Mouse (Mus musculus) neural tube, embryonic 11.5 days (tissue): Measurements from ENCODE around the gene Pbp2. TPM values are rescaled to one million over a fixed set of nuclear protein-coding genes. Genes with fewer than 3 reads are reported as not detected.

Experiments used
- ATAC-seq: fragments of 200-750 bp; cut with Nextera tagmentation; 2 replicates; pipeline ENCODE4 v1.8.0; 2017; ENCODE audit warnings: moderate number of reproducible peaks, mild to moderate bottlenecking, moderate TSS enrichment, moderate library complexity; ENCODE audit not compliant: insufficient read depth, low FRiP score, low TSS enrichment
- DNase-seq: peaks from one replicate; pipeline ENCODE4 v3.0.0-alpha.2; 2015; ENCODE audit warnings: low spot score
- H3K27ac ChIP-seq: fragments of 300-500 bp; sonication (generic); 2 replicates; pipeline ENCODE4 v1.5.1; 2014; ENCODE audit warnings: low read depth, mild to moderate bottlenecking, low read length
- H3K27me3 ChIP-seq: fragments of 300-500 bp; sonication (generic); 2 replicates; pipeline ENCODE4 v1.6.1; 2014; ENCODE audit warnings: mild to moderate bottlenecking, low read length, mixed read lengths; ENCODE audit not compliant: control insufficient read depth, insufficient read depth
- H3K36me3 ChIP-seq: fragments of 300-500 bp; sonication (generic); 2 replicates; pipeline ENCODE4 v1.6.1; 2014; ENCODE audit warnings: mild to moderate bottlenecking, low read length, moderate library complexity, mixed read lengths; ENCODE audit not compliant: control insufficient read depth, insufficient read depth
- H3K4me1 ChIP-seq: fragments of 300-500 bp; sonication (generic); 2 replicates; pipeline ENCODE4 v1.6.1; 2014; ENCODE audit warnings: low read length, mixed read lengths; ENCODE audit not compliant: control insufficient read depth, insufficient read depth
- H3K4me2 ChIP-seq: fragments of 300-500 bp; sonication (generic); 2 replicates; pipeline ENCODE4 v1.6.1; 2014; ENCODE audit warnings: low read depth, mild to moderate bottlenecking, moderate library complexity
- H3K4me3 ChIP-seq: fragments of 300-500 bp; sonication (generic); 2 replicates; pipeline ENCODE4 v1.5.1; 2014; ENCODE audit warnings: low read depth, low read length
- H3K9ac ChIP-seq: fragments of 300-500 bp; sonication (generic); 2 replicates; pipeline ENCODE4 v1.6.1; 2014; ENCODE audit warnings: mild to moderate bottlenecking, low read length
- H3K9me3 ChIP-seq: fragments of 300-500 bp; sonication (generic); 2 replicates; pipeline ENCODE4 v1.6.1; 2016; ENCODE audit warnings: low read length; ENCODE audit not compliant: control insufficient read depth
- WGBS: fragments of 180-500 bp; shearing (Covaris S2); extraction: QIAGEN DNeasy Blood & Tissue Kit; methylation state at CpG from one replicate; pipeline ENCODE4 v1.1.7; 2014; 5-methylcytosine and 5-hydroxymethylcytosine counted together
- polyA plus RNA-seq: library from polyadenylated mRNA; unstranded; fragments of >200 nt; fragmentation: Nextera tagmentation; extraction: Ambion mirVana; gene quantifications from 2 replicates; pipeline ENCODE4 v1.2.1, GENCODE M21; 2014

Pbp2 gene
- not detected in 2 replicates for polyA plus RNA-seq

DNA sequence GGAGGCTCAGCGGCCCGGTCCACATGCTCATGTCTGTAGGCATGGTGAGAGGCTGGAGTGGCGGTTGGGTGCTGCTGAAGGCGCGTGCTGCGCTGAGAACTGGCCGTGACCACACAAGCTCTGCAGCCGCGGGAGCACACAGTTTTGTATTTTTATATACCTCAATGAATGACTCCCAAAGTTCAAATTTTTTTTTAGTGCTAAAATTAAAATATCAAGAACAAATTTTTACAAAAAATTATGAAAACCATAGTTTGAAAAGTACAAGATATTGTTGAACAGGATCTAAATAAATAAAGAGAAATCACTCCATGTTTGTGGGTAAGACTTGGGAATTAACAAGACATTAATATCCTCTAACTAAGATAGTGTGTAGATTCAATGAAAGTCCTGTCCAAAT lies at the start of gene Pbp2:
Gene Pbp2, minus strand, starts transcription at position 101 of the 400 bp plus-strand sequence.
- Histone ChIP-seq H3K9me3 (no peaks in the 10 kb centered on the region), H3K27ac (no peak within 1 kb of the TSS), H3K27me3 (no peaks in the 10 kb centered on the region), H3K4me1 (no peaks in the 10 kb centered on the region), H3K36me3 (no peaks in the 10 kb centered on the region), H3K9ac (no peak within 1 kb of the TSS), H3K4me2 (no peak within 1 kb of the TSS), H3K4me3 (no peak within 1 kb of the TSS)
- WGBS = 97% methylated on average over 9 of the region's 9 CpGs
- DNase-seq (no peak), ATAC-seq (no peak)

DNA sequence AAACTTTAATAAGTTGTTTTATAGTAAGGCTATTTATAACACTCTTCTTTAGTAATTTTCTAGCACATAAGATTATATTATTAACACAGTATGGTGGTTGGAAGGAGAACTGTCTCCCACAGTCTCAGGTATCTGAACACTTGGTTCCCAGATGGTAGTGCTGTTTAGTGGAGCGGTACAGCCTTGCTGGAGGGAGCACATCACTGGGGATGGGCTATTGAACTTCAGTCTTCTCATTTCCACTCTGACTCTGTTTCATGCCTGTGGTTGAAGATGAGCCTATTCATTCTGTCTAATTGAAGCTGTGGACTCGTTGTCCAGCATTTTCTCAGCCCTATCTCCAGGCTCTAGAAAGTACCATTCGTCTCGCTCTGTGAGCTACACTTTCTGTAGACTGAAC lies 44.7 kb upstream of the Pbp2 start:
- Histone ChIP-seq H3K9me3 (no peaks in the 10 kb centered on the region), H3K4me1 (no peaks in the 10 kb centered on the region), H3K4me3 (no peak overlapping the region), H3K9ac (no peak overlapping the region), H3K27ac (no peak overlapping the region), H3K27me3 (no peaks in the 10 kb centered on the region), H3K36me3 (no peaks in the 10 kb centered on the region), H3K4me2 (no peak overlapping the region)
- DNase-seq = no peak
- WGBS = 90% methylated on average over 4 of the region's 4 CpGs
- ATAC-seq = no peak

DNA sequence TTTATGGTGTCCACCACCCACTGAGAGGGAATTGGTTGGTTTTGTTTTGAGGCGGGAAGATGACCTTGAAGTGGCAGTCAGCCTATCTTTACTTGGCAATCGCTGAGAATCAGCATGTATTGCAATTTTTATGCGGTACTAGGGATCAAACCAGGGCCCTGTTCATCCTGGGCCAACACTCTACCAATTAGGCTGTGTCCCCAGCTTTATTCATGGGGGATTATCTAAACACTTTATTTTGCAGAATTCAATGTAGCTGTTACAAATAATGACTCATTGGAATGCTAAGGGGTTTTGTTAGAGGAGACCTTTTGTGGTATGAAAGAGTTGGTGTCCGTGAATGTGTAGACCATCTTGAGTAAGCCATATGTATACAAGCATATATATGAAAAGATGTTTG lies 42.3 kb upstream of the Pbp2 start:
- no peak overlapping the region for H3K4me3 ChIP-seq
- H3K4me1 ChIP-seq = no peaks in the 10 kb centered on the region
- H3K27me3 ChIP-seq = no peaks in the 10 kb centered on the region
- H3K27ac ChIP-seq = no peak overlapping the region
- no peak for DNase-seq
- H3K9me3 ChIP-seq = no peaks in the 10 kb centered on the region
- H3K9ac ChIP-seq = no peak overlapping the region
- WGBS = 82% methylated on average over 4 of the region's 4 CpGs
- no peak for ATAC-seq
- no peak overlapping the region for H3K4me2 ChIP-seq
- H3K36me3 ChIP-seq = no peaks in the 10 kb centered on the region

DNA sequence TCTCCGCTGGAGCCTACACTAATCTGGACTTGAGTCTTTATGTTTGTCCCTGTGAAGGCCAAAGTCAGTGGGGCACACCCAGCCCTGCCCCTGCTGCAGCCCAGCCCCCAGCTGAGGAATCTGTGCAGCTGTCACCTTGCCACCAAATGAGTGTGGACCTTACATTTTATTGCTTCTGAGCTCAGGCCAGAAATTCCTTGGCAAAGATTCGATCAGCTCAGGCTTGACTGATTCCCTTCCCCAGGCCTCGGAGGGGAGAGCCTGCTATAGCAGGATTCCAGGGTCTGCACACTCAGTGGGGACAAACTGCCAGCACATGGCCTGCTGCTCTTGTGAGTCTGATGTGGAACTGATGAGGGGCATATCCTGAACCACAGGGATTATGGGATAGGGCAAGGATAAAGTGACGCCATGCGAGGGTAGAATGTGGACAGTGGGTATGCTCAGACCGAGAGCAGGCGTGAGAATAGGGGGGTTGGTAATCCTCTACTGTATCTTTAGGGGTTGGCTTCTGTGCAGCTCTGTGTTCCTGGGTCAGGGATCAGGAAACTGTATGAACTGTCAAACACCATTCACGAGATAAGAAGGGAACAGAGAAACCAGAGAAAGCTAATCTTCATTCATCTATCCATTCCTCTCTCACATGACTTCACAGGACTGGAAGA lies 41.6 kb upstream of the Pbp2 start:
- H3K36me3 ChIP-seq = no peaks in the 10 kb centered on the region
- DNase-seq (no peak), ATAC-seq (no peak)

DNA sequence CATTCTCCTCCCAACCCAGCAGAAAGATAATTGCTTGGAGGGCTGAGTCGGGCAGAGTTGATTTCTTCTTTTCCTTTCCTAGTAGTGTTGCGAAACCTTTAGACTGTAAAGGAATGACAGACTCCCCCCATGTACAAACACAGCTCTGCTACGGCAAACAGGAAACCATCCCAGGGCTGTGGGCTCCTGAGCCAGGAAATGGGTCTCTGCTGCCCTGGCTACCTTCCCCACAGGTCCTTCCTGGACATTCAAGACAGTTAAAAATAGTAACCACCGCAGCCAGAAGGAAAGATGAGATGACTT lies 30.8 kb upstream of the Pbp2 start:
- Histone ChIP-seq H3K36me3 (no peaks in the 10 kb centered on the region), H3K9ac (no peak overlapping the region), H3K9me3 (no peaks in the 10 kb centered on the region), H3K27me3 (no peaks in the 10 kb centered on the region), H3K4me1 (no peaks in the 10 kb centered on the region), H3K4me2 (no peak overlapping the region), H3K4me3 (no peak overlapping the region), H3K27ac (no peak overlapping the region)
- no peak for ATAC-seq
- 80% methylated on average over 4 of the region's 4 CpGs for WGBS
- DNase-seq = no peak

More for the DNA sequence above, 41.6 kb upstream of the Pbp2 start:
- Histone ChIP-seq H3K9me3 (no peaks in the 10 kb centered on the region), H3K4me1 (no peaks in the 10 kb centered on the region), H3K4me2 (no peak overlapping the region), H3K27ac (no peak overlapping the region), H3K27me3 (no peaks in the 10 kb centered on the region), H3K4me3 (no peak overlapping the region), H3K9ac (no peak overlapping the region)
- 72% methylated on average over 8 of the region's 8 CpGs for WGBS

DNA sequence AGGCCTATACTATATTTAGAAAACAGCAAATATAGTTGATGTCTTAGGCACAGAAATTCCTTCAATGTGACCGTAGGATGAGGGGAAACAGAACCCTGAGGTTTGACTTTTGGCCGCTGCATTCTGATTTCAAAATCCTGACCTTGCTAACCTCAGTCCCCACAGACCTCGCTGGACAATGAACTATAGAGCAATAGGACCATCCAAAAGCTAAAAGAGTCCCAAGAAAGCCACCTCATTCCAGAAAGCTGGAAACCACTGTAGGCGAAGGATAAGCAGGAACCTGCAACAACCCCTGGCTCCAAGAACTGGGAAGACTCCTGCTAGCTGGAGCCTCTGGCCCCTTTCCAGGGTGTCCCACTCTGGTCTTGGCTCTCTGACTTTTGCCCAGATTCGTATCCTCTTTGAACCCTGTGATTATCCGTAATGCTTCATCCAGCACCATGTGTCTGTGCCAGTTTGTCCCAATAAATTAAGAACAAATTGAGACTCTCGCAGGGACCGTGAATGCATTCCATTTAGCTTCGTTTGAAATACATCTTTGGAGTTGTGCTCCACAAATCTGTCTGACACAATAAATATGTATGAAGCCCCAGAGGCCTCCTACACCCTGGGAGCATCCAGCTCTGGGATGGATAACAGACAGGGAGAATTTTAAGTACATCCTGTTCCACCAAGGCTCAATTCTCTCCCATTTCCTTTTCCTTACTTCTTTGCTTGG lies 30.3 kb upstream of the Pbp2 start:
- no peak for ATAC-seq
- Histone ChIP-seq H3K27ac (no peak overlapping the region), H3K4me2 (no peak overlapping the region), H3K4me1 (no peaks in the 10 kb centered on the region), H3K9me3 (no peaks in the 10 kb centered on the region), H3K27me3 (no peaks in the 10 kb centered on the region), H3K9ac (no peak overlapping the region), H3K4me3 (no peak overlapping the region), H3K36me3 (no peaks in the 10 kb centered on the region)
- DNase-seq = no peak
- WGBS = 74% methylated on average over 9 of the region's 9 CpGs

DNA sequence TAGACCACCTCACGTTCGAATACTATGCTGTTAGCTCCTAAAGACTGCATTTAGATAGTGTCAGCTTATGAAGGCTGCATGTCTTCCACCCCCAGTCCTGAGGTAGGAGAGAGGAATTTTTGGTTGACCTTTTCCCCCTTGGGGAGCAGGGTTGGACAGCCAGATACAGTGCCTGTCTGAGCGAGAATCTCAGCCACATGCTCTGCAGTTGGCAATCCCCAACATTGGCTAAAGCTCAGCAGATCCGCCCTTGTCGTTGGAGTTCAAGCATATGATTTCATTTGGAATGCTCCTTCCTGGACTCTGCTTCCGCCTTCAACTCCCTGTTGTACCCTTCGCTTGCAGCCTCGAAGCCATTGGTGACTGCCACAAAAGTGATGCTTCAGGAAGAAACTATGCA lies 26.2 kb upstream of the Pbp2 start:
- Histone ChIP-seq H3K27me3 (no peaks in the 10 kb centered on the region), H3K4me3 (no peak overlapping the region), H3K4me2 (no peak overlapping the region), H3K9me3 (no peaks in the 10 kb centered on the region), H3K9ac (no peak overlapping the region), H3K4me1 (peaks cover 12% of the 10 kb centered on the region; the same call in 1 of the 2 replicates), H3K36me3 (no peaks in the 10 kb centered on the region), H3K27ac (no peak overlapping the region)
- ATAC-seq (no peak), DNase-seq (no peak)
- 93% methylated on average over 8 of the region's 8 CpGs for WGBS

DNA sequence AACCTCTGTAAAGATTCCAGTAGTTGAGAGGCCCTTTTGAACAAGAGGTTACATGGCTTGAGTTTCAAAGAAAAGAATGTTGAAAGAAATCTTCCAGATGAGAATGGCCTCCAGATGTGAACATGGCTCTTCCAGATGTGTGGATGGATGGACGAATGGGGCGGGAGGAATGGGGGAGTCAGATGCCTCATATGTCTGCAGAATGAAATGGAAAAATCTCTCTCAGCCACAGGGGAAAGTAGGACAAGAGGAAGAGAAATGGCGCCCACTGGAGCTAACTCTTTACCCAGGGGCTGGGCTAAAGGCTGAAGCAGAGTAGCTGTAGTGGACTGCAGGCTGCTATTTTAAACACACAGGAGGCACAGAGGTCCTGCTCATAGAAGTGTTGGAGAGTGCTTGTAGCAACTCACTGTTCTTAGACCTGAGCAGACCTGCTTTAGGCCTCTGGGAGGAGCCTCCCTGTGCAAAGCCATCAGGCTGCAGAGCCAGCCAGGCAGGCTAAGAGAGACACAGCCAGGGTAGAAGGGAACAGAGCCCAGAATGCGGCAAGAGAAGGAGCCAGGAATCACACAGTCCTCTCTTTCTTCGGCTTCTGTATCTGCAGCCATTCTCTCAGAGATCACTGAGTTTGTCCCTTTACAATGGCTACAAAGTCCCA lies 23.9 kb upstream of the Pbp2 start:
- WGBS = 45% methylated on average over 5 of the region's 5 CpGs
- no peak overlapping the region for H3K4me3 ChIP-seq
- peaks cover 12% of the 10 kb centered on the region; the same call in 1 of the 2 replicates for H3K4me1 ChIP-seq
- no peak overlapping the region for H3K9ac ChIP-seq
- H3K36me3 ChIP-seq = no peaks in the 10 kb centered on the region
- no peaks in the 10 kb centered on the region for H3K9me3 ChIP-seq
- ATAC-seq (no peak), DNase-seq (peak; percentile 26)
- peak overlapping the region; percentile 24 for H3K27ac ChIP-seq
- H3K27me3 ChIP-seq = no peaks in the 10 kb centered on the region
- H3K4me2 ChIP-seq = no peak overlapping the region
